Mouse (Mus musculus) lung, embryonic 16.5 days (tissue): Measurements from ENCODE around the gene Pdcd11. TPM values are rescaled to one million over a fixed set of nuclear protein-coding genes. Genes with fewer than 3 reads are reported as not detected.
A peak's percentile ranks its signal among the peaks of the same experiment; 100 is the strongest.

Source experiments
- ATAC-seq: fragments of 200-750 bp; cut with Nextera tagmentation; 2 replicates; pipeline ENCODE4 v1.8.0; 2017; ENCODE audit warnings: low read depth, mild to moderate bottlenecking, moderate library complexity
- H3K27ac ChIP-seq: fragments of 300-500 bp; sonication (generic); 2 replicates; pipeline ENCODE4 v1.5.1; 2014; ENCODE audit warnings: mild to moderate bottlenecking, control low read depth, low read length
- H3K27me3 ChIP-seq: fragments of 300-500 bp; sonication (generic); 2 replicates; pipeline ENCODE4 v1.6.1; 2014; ENCODE audit warnings: low read depth, low read length, mixed read lengths; ENCODE audit not compliant: control insufficient read depth, insufficient read depth
- H3K36me3 ChIP-seq: fragments of 300-500 bp; sonication (generic); 2 replicates; pipeline ENCODE4 v1.6.1; 2014; ENCODE audit warnings: low read length; ENCODE audit not compliant: control insufficient read depth, insufficient read depth
- H3K4me1 ChIP-seq: fragments of 300-500 bp; sonication (generic); replicated peaks from 2 replicates; pipeline ENCODE4 v1.6.1; 2014; ENCODE audit warnings: low read length, mixed read lengths; ENCODE audit not compliant: control insufficient read depth, insufficient read depth
- H3K4me2 ChIP-seq: fragments of 300-500 bp; sonication (generic); 2 replicates; pipeline ENCODE4 v1.6.1; 2014; ENCODE audit warnings: low read depth, low read length, control low read depth
- H3K4me3 ChIP-seq: fragments of 300-500 bp; sonication (generic); 2 replicates; pipeline ENCODE4 v1.5.1; 2014; ENCODE audit warnings: mild to moderate bottlenecking, low read length, control low read depth
- H3K9ac ChIP-seq: fragments of 300-500 bp; sonication (generic); 2 replicates; pipeline ENCODE4 v1.6.1; 2014; ENCODE audit warnings: low read length, control low read depth
- H3K9me3 ChIP-seq: fragments of 300-500 bp; sonication (generic); 2 replicates; pipeline ENCODE4 v1.6.1; 2016; ENCODE audit warnings: low read length; ENCODE audit not compliant: control insufficient read depth
- WGBS: fragments of 180-500 bp; shearing (Covaris S2); extraction: QIAGEN DNeasy Blood & Tissue Kit; methylation state at CpG from one replicate; pipeline ENCODE4 v1.1.7; 2014; 5-methylcytosine and 5-hydroxymethylcytosine counted together
- polyA plus RNA-seq: library from polyadenylated mRNA; unstranded; fragments of >200 nt; fragmentation: Nextera tagmentation; extraction: Ambion mirVana; gene quantifications from 2 replicates; pipeline ENCODE4 v1.2.1, GENCODE M21; 2015

Gene Pdcd11
- 8.0 and 8.1 TPM in 2 replicates for polyA plus RNA-seq

- H3K36me3 ChIP-seq = peaks cover 11% of the 10 kb centered on the region
- under 1% methylated on average over 56 of the region's 56 CpGs for WGBS
- ATAC-seq = peak; percentile 99
These were observed at the start of gene Pdcd11, which contains the start of gene Usmg5 for GRCm38 (mm10) chr19:47090550-47091156. Gene Pdcd11, plus strand, starts transcription at chr19:47090768. Gene Usmg5, minus strand, starts transcription at chr19:47090647.

DNA sequence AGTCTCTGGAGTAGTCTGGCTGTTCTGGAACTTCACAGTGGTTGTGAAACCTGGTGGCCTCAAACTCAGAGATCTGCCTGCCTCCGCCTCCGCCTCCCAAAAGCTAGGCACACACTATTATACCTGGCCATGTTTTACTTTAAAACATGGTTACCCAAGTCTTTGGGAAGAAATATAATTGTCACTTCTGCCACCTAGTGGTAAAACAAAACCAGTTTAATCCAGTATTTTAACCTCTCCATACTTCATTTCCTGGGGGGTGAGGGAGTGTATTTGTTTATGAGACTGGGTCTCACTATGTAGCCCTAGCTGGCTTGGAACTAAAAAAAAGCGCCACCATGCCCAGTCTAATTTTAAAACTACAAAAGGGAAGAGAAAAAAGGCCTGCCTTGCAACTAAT is 47.0 kb upstream of the Pdcd11 start:
- Histone ChIP-seq H3K27ac (no peak overlapping the region), H3K4me2 (no peak overlapping the region), H3K4me1 (no peaks in the 10 kb centered on the region), H3K9ac (no peak overlapping the region), H3K9me3 (no peaks in the 10 kb centered on the region), H3K27me3 (no peaks in the 10 kb centered on the region), H3K4me3 (no peak overlapping the region), H3K36me3 (peaks cover 22% of the 10 kb centered on the region)
- WGBS = 74% methylated on average over 3 of the region's 3 CpGs
- ATAC-seq = no peak

More at GRCm38 (mm10) chr19:47090550-47091156, at the start of gene Pdcd11, which contains the start of gene Usmg5:
- Histone ChIP-seq H3K4me2 (peak within 1 kb of the TSS; percentile 81), H3K4me3 (peak within 1 kb of the TSS; percentile 90), H3K9ac (peak within 1 kb of the TSS; percentile 98), H3K27ac (peak within 1 kb of the TSS; percentile 84), H3K4me1 (peaks cover 9% of the 10 kb centered on the region), H3K27me3 (no peaks in the 10 kb centered on the region), H3K9me3 (no peaks in the 10 kb centered on the region)

GRCm38 (mm10) chr19:47046343-47046742 is 44.2 kb upstream of the Pdcd11 start:
- ATAC-seq = no peak
- no peak overlapping the region for H3K27ac ChIP-seq
- H3K4me3 ChIP-seq = no peak overlapping the region
- 87% methylated on average over 1 of the region's 1 CpGs for WGBS
- no peak overlapping the region for H3K4me2 ChIP-seq
- H3K36me3 ChIP-seq = peaks cover 13% of the 10 kb centered on the region; the same call in 1 of the 2 replicates
- H3K9me3 ChIP-seq = no peaks in the 10 kb centered on the region
- no peak overlapping the region for H3K9ac ChIP-seq
- H3K4me1 ChIP-seq = peaks cover 12% of the 10 kb centered on the region
- H3K27me3 ChIP-seq = no peaks in the 10 kb centered on the region

DNA sequence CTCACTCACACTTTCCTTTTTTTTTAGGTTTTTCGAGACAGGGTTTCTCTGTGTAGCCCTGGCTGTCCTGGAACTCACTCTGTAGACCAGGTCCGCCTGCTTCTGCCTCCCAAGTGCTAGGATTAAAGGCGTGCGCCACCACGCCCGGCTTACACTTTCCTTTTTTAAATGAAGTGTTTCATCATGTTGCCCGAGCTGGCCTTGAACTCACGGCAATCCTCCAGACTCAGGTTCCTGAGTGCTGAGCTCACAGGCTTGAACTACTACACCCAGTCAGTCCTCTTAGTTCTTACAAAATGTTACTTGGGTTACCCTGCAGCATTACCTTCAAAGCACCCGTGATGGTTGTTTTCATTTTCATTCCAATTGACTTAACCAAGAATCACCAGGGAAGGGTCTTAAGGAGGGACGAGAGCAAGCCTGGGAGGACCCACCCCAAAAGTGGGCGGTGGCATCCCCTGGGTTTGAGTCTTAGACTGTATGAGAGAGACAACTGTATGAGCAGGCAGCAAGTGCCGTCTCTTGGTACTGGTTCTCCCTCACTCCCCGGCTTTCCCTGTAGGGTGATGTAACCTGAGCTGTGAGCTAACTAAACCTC is 43.2 kb upstream of the Pdcd11 start:
- H3K9me3 ChIP-seq = no peaks in the 10 kb centered on the region
- H3K36me3 ChIP-seq = peaks cover 13% of the 10 kb centered on the region; the same call in 1 of the 2 replicates
- 79% methylated on average over 13 of the region's 13 CpGs for WGBS
- no peak overlapping the region for H3K27ac ChIP-seq
- no peak overlapping the region for H3K4me2 ChIP-seq
- H3K4me1 ChIP-seq = peaks cover 12% of the 10 kb centered on the region
- no peaks in the 10 kb centered on the region for H3K27me3 ChIP-seq
- no peak for ATAC-seq
- no peak overlapping the region for H3K9ac ChIP-seq
- no peak overlapping the region for H3K4me3 ChIP-seq

DNA sequence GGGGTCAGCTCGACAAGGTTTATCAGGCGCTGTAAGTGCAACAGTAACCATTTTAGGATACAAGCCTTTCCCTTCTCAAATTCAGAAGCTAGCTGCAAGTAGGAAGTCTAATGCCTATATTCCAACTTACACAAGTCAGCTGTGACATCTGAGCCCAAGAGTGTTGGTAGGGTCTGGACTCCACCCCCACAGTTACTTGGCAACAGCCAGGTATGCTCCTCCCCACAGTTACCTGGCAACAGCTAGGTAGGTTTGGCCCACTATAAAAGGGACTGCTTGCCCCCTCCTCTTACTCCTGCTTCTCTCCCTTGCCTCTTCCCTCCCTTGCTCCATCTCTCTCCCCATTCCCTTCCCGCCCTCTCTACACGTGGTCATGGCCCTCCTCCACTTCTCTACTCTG is 41.5 kb upstream of the Pdcd11 start:
- peaks cover 12% of the 10 kb centered on the region for H3K4me1 ChIP-seq
- no peaks in the 10 kb centered on the region for H3K9me3 ChIP-seq
- WGBS = 65% methylated on average over 4 of the region's 4 CpGs
- H3K4me2 ChIP-seq = no peak overlapping the region
- H3K9ac ChIP-seq = no peak overlapping the region
- H3K4me3 ChIP-seq = no peak overlapping the region
- H3K27me3 ChIP-seq = no peaks in the 10 kb centered on the region
- H3K27ac ChIP-seq = no peak overlapping the region
- H3K36me3 ChIP-seq = peaks cover 13% of the 10 kb centered on the region; the same call in 1 of the 2 replicates
- no peak for ATAC-seq

DNA sequence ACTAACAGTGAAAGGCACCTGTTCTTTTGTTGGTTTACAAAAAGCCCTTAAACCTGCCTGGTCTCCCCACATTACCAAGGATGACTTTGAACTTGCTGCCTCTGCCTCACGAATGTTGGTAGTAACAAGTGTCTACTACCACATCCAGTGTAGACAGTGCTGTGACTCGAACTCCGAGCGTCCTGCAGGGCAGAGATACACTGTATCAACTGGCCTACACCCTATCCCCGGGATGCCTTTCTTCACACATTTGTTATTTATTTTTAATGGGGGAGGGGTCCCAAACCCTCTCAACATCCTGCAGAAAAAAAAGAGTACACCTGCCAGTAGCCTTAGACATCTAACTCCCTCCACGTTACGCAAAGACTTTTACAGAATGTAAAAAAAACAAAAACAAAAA is 40.7 kb upstream of the Pdcd11 start:
- Histone ChIP-seq H3K4me3 (peak overlapping the region; percentile 91), H3K27me3 (no peaks in the 10 kb centered on the region), H3K9ac (peak overlapping the region; percentile 85), H3K4me2 (peak overlapping the region; percentile 90), H3K36me3 (peaks cover 11% of the 10 kb centered on the region; the same call in 1 of the 2 replicates), H3K9me3 (no peaks in the 10 kb centered on the region), H3K27ac (peak overlapping the region; percentile 93; the same call in 1 of the 2 replicates), H3K4me1 (peaks cover 12% of the 10 kb centered on the region)
- WGBS = 4% methylated on average over 7 of the region's 7 CpGs
- ATAC-seq = no peak

DNA sequence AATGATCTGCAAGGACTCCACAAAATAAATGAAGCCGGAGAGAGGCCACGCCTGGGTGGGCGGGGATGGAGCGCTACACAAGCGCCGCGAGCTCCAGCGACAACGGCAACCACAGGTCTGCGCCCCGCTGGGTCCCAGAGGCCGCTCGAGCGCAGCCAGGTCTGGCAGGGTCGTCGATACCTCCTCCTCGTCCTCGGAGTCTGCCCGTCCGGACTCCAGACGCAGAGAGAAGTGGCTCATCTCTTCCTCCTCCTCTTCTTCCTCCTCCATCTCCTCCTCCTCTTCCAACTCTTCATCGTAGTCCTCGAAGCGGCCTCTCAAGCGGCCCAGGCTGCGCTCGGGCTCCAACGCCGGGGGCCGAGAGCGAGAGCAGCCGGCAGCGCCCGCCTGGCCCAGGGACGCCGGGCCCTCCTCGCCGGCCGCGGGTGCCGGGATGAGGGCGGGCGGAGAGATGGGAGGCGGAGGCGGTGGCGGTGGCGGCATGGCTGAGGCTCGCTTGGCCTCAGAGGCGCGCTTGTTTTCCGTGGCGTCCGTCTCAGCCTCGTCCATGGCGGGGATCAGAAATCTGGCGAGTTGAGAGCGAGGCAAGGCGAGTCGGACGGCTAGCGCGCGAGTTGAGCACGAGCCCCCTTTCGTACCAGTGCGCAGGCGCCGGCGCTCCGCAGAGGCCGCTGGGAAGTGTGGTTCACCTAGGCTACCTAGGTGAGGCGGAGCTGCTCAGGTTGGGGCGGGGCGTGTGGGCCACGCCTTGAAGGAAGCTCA is 40.1 kb upstream of the Pdcd11 start, which contains the start of gene Pcgf6:
Pcgf6 (minus strand) TSS at position 636 of the 762 bp plus-strand sequence.
- no peaks in the 10 kb centered on the region for H3K27me3 ChIP-seq
- H3K4me2 ChIP-seq = peak within 1 kb of the TSS; percentile 90
- H3K9ac ChIP-seq = peak within 1 kb of the TSS; percentile 85
- H3K9me3 ChIP-seq = no peaks in the 10 kb centered on the region
- peaks cover 12% of the 10 kb centered on the region for H3K4me1 ChIP-seq
- H3K4me3 ChIP-seq = peak within 1 kb of the TSS; percentile 91
- under 1% methylated on average over 64 of the region's 75 CpGs for WGBS
- peak; percentile 94 for ATAC-seq
- H3K36me3 ChIP-seq = peaks cover 11% of the 10 kb centered on the region; the same call in 1 of the 2 replicates
- H3K27ac ChIP-seq = peak within 1 kb of the TSS; percentile 93

- no peak overlapping the region for H3K9ac ChIP-seq
- WGBS = 67% methylated on average over 4 of the region's 4 CpGs
- no peaks in the 10 kb centered on the region for H3K27me3 ChIP-seq
- no peak for ATAC-seq
- H3K27ac ChIP-seq = no peak overlapping the region
- H3K4me2 ChIP-seq = no peak overlapping the region
- no peaks in the 10 kb centered on the region for H3K36me3 ChIP-seq
- H3K4me3 ChIP-seq = no peak overlapping the region
- peaks cover 12% of the 10 kb centered on the region for H3K4me1 ChIP-seq
- no peaks in the 10 kb centered on the region for H3K9me3 ChIP-seq
These were observed 37.6 kb upstream of the Pdcd11 start for GRCm38 (mm10) chr19:47052927-47053326.

- H3K9ac ChIP-seq = no peak overlapping the region
- no peak overlapping the region for H3K27ac ChIP-seq
- 68% methylated on average over 4 of the region's 4 CpGs for WGBS
- no peaks in the 10 kb centered on the region for H3K9me3 ChIP-seq
- H3K4me2 ChIP-seq = no peak overlapping the region
- no peaks in the 10 kb centered on the region for H3K36me3 ChIP-seq
- H3K4me1 ChIP-seq = peaks cover 12% of the 10 kb centered on the region
- H3K27me3 ChIP-seq = no peaks in the 10 kb centered on the region
- no peak for ATAC-seq
- no peak overlapping the region for H3K4me3 ChIP-seq
These were observed 37.1 kb upstream of the Pdcd11 start for GRCm38 (mm10) chr19:47053471-47053870.
